Mouse (Mus musculus) neural tube, embryonic 14.5 days (tissue): Measurements from ENCODE around the gene Slc43a2. TPM values are rescaled to one million over a fixed set of nuclear protein-coding genes. Genes with fewer than 3 reads are reported as not detected.

Source experiments
- ATAC-seq: fragments of 200-750 bp; cut with Nextera tagmentation; 2 replicates; pipeline ENCODE4 v1.8.0; 2017; ENCODE audit warnings: low read depth, mild to moderate bottlenecking, moderate TSS enrichment, moderate library complexity
- H3K27ac ChIP-seq: fragments of 300-500 bp; sonication (generic); 2 replicates; pipeline ENCODE4 v1.5.1; 2014; ENCODE audit warnings: low read depth, mild to moderate bottlenecking, control low read depth, low read length, moderate library complexity, mixed read lengths
- H3K27me3 ChIP-seq: fragments of 300-500 bp; sonication (generic); 2 replicates; pipeline ENCODE4 v1.6.1; 2014; ENCODE audit warnings: low read length; ENCODE audit not compliant: control insufficient read depth, insufficient read depth
- H3K36me3 ChIP-seq: fragments of 300-500 bp; sonication (generic); 2 replicates; pipeline ENCODE4 v1.6.1; 2014; ENCODE audit warnings: low read length, mixed read lengths; ENCODE audit not compliant: control insufficient read depth, insufficient read depth
- H3K4me1 ChIP-seq: fragments of 300-500 bp; sonication (generic); 2 replicates; pipeline ENCODE4 v1.6.1; 2014; ENCODE audit warnings: low read length; ENCODE audit not compliant: control insufficient read depth, insufficient read depth
- H3K4me2 ChIP-seq: fragments of 300-500 bp; sonication (generic); 2 replicates; pipeline ENCODE4 v1.6.1; 2014; ENCODE audit warnings: mild to moderate bottlenecking, low read depth, low read length, control low read depth
- H3K4me3 ChIP-seq: fragments of 300-500 bp; sonication (generic); 2 replicates; pipeline ENCODE4 v1.5.1; 2014; ENCODE audit warnings: low read depth, low read length, control low read depth, mixed read lengths
- H3K9ac ChIP-seq: fragments of 300-500 bp; sonication (generic); replicated peaks from 2 replicates; pipeline ENCODE4 v1.6.1; 2014; ENCODE audit warnings: low read depth, mild to moderate bottlenecking, control low read depth, low read length, mixed read lengths
- H3K9me3 ChIP-seq: fragments of 300-500 bp; sonication (generic); 2 replicates; pipeline ENCODE4 v1.6.1; 2016; ENCODE audit warnings: low read length; ENCODE audit not compliant: control insufficient read depth
- WGBS: fragments of 180-500 bp; shearing (Covaris S2); extraction: QIAGEN DNeasy Blood & Tissue Kit; methylation state at CpG from one replicate; pipeline ENCODE4 v1.1.7; 2014; 5-methylcytosine and 5-hydroxymethylcytosine counted together
- polyA plus RNA-seq: library from polyadenylated mRNA; unstranded; fragments of >200 nt; fragmentation: Nextera tagmentation; extraction: Ambion mirVana; gene quantifications from 2 replicates; pipeline ENCODE4 v1.2.1, GENCODE M21; 2014

Slc43a2 gene
- polyA plus RNA-seq, 1 experiment from 2014 or later, result 17.0 TPM

GRCm38 (mm10) chr11:75540710-75541581 is 9.5 kb downstream of the Slc43a2 start:
- H3K36me3 ChIP-seq, result peaks cover 9% of the 10 kb centered on the region
- H3K4me3 ChIP-seq, result no peak overlapping the region
- no peak overlapping the region for H3K9ac ChIP-seq
- peak overlapping the region; percentile 7; the same call in 1 of the 2 replicates for H3K27ac ChIP-seq
- H3K4me1 ChIP-seq, result peaks cover 15% of the 10 kb centered on the region; the same call in 1 of the 2 replicates
- no peaks in the 10 kb centered on the region for H3K27me3 ChIP-seq
- no peak overlapping the region for H3K4me2 ChIP-seq
- ATAC-seq, result no peak
- 69% methylated on average over 19 of the region's 19 CpGs for WGBS
- H3K9me3 ChIP-seq, result no peaks in the 10 kb centered on the region

GRCm38 (mm10) chr11:75544713-75545112 is 13.2 kb downstream of the Slc43a2 start:
- Histone ChIP-seq H3K27ac (no peak overlapping the region), H3K36me3 (peaks cover 20% of the 10 kb centered on the region; the same call in 1 of the 2 replicates), H3K4me1 (peaks cover 10% of the 10 kb centered on the region; the same call in 1 of the 2 replicates), H3K27me3 (no peaks in the 10 kb centered on the region), H3K4me3 (no peak overlapping the region), H3K9me3 (no peaks in the 10 kb centered on the region), H3K4me2 (no peak overlapping the region), H3K9ac (no peak overlapping the region)
- WGBS, result 85% methylated on average over 9 of the region's 9 CpGs
- no peak for ATAC-seq

GRCm38 (mm10) chr11:75546057-75546456 is 14.6 kb downstream of the Slc43a2 start:
- Histone ChIP-seq H3K27ac (no peak overlapping the region), H3K4me3 (no peak overlapping the region), H3K36me3 (peaks cover 20% of the 10 kb centered on the region; the same call in 1 of the 2 replicates), H3K9me3 (no peaks in the 10 kb centered on the region), H3K27me3 (no peaks in the 10 kb centered on the region), H3K4me1 (peaks cover 9% of the 10 kb centered on the region), H3K9ac (no peak overlapping the region), H3K4me2 (no peak overlapping the region)
- 73% methylated on average over 4 of the region's 4 CpGs for WGBS
- ATAC-seq, result no peak

GRCm38 (mm10) chr11:75549658-75550111 is 18.2 kb downstream of the Slc43a2 start:
- H3K36me3 ChIP-seq, result peaks cover 27% of the 10 kb centered on the region
- H3K9me3 ChIP-seq, result no peaks in the 10 kb centered on the region
- H3K9ac ChIP-seq, result no peak overlapping the region
- H3K4me3 ChIP-seq, result no peak overlapping the region
- 47% methylated on average over 5 of the region's 5 CpGs for WGBS
- no peak overlapping the region for H3K4me2 ChIP-seq
- ATAC-seq, result no peak
- no peaks in the 10 kb centered on the region for H3K27me3 ChIP-seq
- peaks cover 18% of the 10 kb centered on the region for H3K4me1 ChIP-seq
- H3K27ac ChIP-seq, result no peak overlapping the region

- H3K4me1 ChIP-seq, result peaks cover 18% of the 10 kb centered on the region
- H3K36me3 ChIP-seq, result peaks cover 23% of the 10 kb centered on the region
- no peak overlapping the region for H3K9ac ChIP-seq
- no peak overlapping the region for H3K4me2 ChIP-seq
- H3K4me3 ChIP-seq, result no peak overlapping the region
- H3K9me3 ChIP-seq, result no peaks in the 10 kb centered on the region
- WGBS, result 48% methylated on average over 12 of the region's 12 CpGs
- peak; percentile 78 for ATAC-seq
- peak overlapping the region; percentile 48; the same call in 1 of the 2 replicates for H3K27ac ChIP-seq
- no peaks in the 10 kb centered on the region for H3K27me3 ChIP-seq
These were observed 18.9 kb downstream of the Slc43a2 start for GRCm38 (mm10) chr11:75550200-75550946.

- H3K9ac ChIP-seq, result no peak overlapping the region
- H3K9me3 ChIP-seq, result no peaks in the 10 kb centered on the region
- H3K4me1 ChIP-seq, result peaks cover 18% of the 10 kb centered on the region
- H3K4me3 ChIP-seq, result no peak overlapping the region
- no peaks in the 10 kb centered on the region for H3K27me3 ChIP-seq
- no peak overlapping the region for H3K4me2 ChIP-seq
- H3K36me3 ChIP-seq, result peaks cover 15% of the 10 kb centered on the region; the same call in 1 of the 2 replicates
- H3K27ac ChIP-seq, result no peak overlapping the region; the same call in 1 of the 2 replicates
- ATAC-seq, result no peak
- 84% methylated on average over 5 of the region's 5 CpGs for WGBS
These were observed 19.8 kb downstream of the Slc43a2 start for GRCm38 (mm10) chr11:75551321-75551720.

- Histone ChIP-seq H3K36me3 (peaks cover 8% of the 10 kb centered on the region; the same call in 1 of the 2 replicates), H3K4me1 (peaks cover 18% of the 10 kb centered on the region)
These were observed 20.5 kb downstream of the Slc43a2 start for GRCm38 (mm10) chr11:75551961-75552441.

GRCm38 (mm10) chr11:75552906-75553482 is 21.5 kb downstream of the Slc43a2 start:
- no peak for ATAC-seq
- H3K4me3 ChIP-seq, result no peak overlapping the region
- no peak overlapping the region for H3K4me2 ChIP-seq
- H3K36me3 ChIP-seq, result peaks cover 11% of the 10 kb centered on the region; the same call in 1 of the 2 replicates
- no peak overlapping the region for H3K27ac ChIP-seq
- H3K27me3 ChIP-seq, result no peaks in the 10 kb centered on the region
- no peak overlapping the region for H3K9ac ChIP-seq
- 67% methylated on average over 7 of the region's 7 CpGs for WGBS
- H3K4me1 ChIP-seq, result peaks cover 18% of the 10 kb centered on the region
- no peaks in the 10 kb centered on the region for H3K9me3 ChIP-seq

More at GRCm38 (mm10) chr11:75551961-75552441, 20.5 kb downstream of the Slc43a2 start:
- Histone ChIP-seq H3K9ac (0 out of 2 replicates have a peak overlapping the region, but pooled peaks have one; percentile 21), H3K4me3 (no peak overlapping the region), H3K9me3 (no peaks in the 10 kb centered on the region), H3K27ac (peak overlapping the region; percentile 35; the same call in 1 of the 2 replicates), H3K4me2 (no peak overlapping the region), H3K27me3 (no peaks in the 10 kb centered on the region)
- peak; percentile 33; the same call in 1 of the 2 replicates for ATAC-seq
- 53% methylated on average over 9 of the region's 9 CpGs for WGBS
